Comparison of ENCODE assay signal across 8 mouse cellular contexts in the genomic region with DNA sequence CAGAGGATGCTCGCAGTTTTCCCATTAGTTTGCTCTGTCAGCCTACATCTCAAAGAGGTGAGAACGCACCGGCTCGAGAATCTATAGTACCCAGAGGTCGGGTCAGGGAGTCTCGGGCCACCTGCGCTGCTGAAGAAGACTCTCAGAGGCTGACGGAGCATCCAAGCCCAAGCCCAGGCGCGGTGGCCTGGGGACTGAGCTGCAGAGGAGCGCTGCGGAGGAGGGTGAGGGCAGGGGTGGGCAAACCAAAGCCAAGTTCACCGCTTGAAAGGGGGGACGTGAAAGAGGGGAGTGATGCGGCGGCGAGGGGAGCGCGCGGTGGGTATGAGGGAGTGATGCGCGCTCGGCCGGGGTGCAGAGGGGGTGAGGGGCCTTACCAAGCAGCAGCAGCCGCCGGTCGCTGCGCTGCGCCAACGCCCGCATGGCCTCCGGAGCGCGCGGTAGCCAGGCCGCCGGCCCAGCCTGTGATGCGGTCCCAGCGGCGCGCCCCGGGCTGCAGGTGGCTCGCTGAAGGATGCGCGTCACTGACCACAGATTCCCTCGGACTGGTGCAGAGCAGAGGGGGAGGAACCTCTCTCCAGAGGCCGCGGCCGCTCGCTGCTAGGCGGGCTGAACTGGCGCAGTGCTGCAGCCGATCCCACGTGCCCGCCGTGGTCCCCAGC. TPM values are rescaled to one million over a fixed set of nuclear protein-coding genes. Genes with fewer than 3 reads are reported as not detected.
DNase-seq lines count a peak whose midpoint lies in the region; ATAC-seq and TF ChIP-seq lines count a peak whose summit lies in the region.

A gene (minus strand): TSS at position 647 of the 662 bp plus-strand sequence.

- no peak within 1 kb of the TSS; the same call in 1 of the 2 replicates for H3K27ac ChIP-seq in heart, embryonic 10.5 days
- no peak within 1 kb of the TSS; the same call in 1 of the 2 replicates for H3K27ac ChIP-seq in bone marrow, adult 2 months (ENCODE audit: control insufficient read depth, insufficient read depth, low read depth, low read length, poor library complexity)
- peak within 1 kb of the TSS; percentile 25; the same call in 1 of the 2 replicates for H3K27ac ChIP-seq in forebrain, embryonic 10.5 days
- H3K27ac ChIP-seq in intestine, embryonic 14.5 days (ENCODE audit: low read depth), result no peak within 1 kb of the TSS
- no peak within 1 kb of the TSS for H3K27ac ChIP-seq in liver, embryonic 15.5 days (replicated peaks)
- H3K27ac ChIP-seq in neural tube, embryonic 13.5 days (replicated peaks), result no peak within 1 kb of the TSS

- H3K36me3 ChIP-seq in heart, embryonic 10.5 days, result no peaks in the 10 kb centered on the region
- no peaks in the 10 kb centered on the region for H3K36me3 ChIP-seq in forebrain, embryonic 10.5 days (replicated peaks)
- H3K36me3 ChIP-seq in intestine, embryonic 14.5 days (ENCODE audit: control insufficient read depth, insufficient read depth, low read length), result no peaks in the 10 kb centered on the region
- no peaks in the 10 kb centered on the region for H3K36me3 ChIP-seq in liver, embryonic 15.5 days (replicated peaks)
- H3K36me3 ChIP-seq in neural tube, embryonic 13.5 days, result no peaks in the 10 kb centered on the region

- H3K4me1 ChIP-seq in heart, embryonic 10.5 days, result peaks cover 13% of the 10 kb centered on the region
- no peaks in the 10 kb centered on the region for H3K4me1 ChIP-seq in bone marrow, adult 2 months (ENCODE audit: control insufficient read depth, insufficient read depth, low read length)
- H3K4me1 ChIP-seq in forebrain, embryonic 10.5 days, result peaks cover 15% of the 10 kb centered on the region
- H3K4me1 ChIP-seq in intestine, embryonic 14.5 days (replicated peaks; ENCODE audit: control insufficient read depth, insufficient read depth, low read length), result peaks cover 8% of the 10 kb centered on the region; the same call in 1 of the 2 replicates
- H3K4me1 ChIP-seq in liver, embryonic 15.5 days (replicated peaks), result peaks cover 8% of the 10 kb centered on the region; the same call in 1 of the 2 replicates
- peaks cover 17% of the 10 kb centered on the region for H3K4me1 ChIP-seq in neural tube, embryonic 13.5 days (replicated peaks)

- no peak for DNase-seq in heart, embryonic 10.5 days (ENCODE audit: low spot score)
- no peak for DNase-seq in heart, adult 9 months (ENCODE audit: low spot score in 2 of 2)
- DNase-seq in forebrain, embryonic 10.5 days (ENCODE audit: extremely low spot score, low spot score), result peak; percentile 49
- DNase-seq in intestine, embryonic 14.5 days (ENCODE audit: low spot score), result peak; percentile 63
- DNase-seq in MN1 (ENCODE audit: low spot score), result no peak

- peaks cover 52% of the 10 kb centered on the region for H3K27me3 ChIP-seq in heart, embryonic 10.5 days (ENCODE audit: insufficient read depth, poor library complexity, severe bottlenecking)
- H3K27me3 ChIP-seq in forebrain, embryonic 10.5 days (ENCODE audit: poor library complexity, severe bottlenecking), result peaks cover 58% of the 10 kb centered on the region
- peaks cover 43% of the 10 kb centered on the region for H3K27me3 ChIP-seq in intestine, embryonic 14.5 days (replicated peaks; ENCODE audit: control insufficient read depth, insufficient read depth, low read length)
- peaks cover 50% of the 10 kb centered on the region for H3K27me3 ChIP-seq in liver, embryonic 15.5 days
- peaks cover 55% of the 10 kb centered on the region for H3K27me3 ChIP-seq in neural tube, embryonic 13.5 days

- TF ChIP-seq POLR2A in bone marrow, adult 2 months (IDR thresholded peaks at IDR 0.05; ENCODE audit: borderline replicate concordance, control insufficient read depth, low read depth, low read length), result peak; percentile 48; the same call in 1 of the 2 replicates

- no peak within 1 kb of the TSS for H3K9ac ChIP-seq in intestine, embryonic 14.5 days (ENCODE audit: low read length)
- H3K9ac ChIP-seq in liver, embryonic 15.5 days, result no peak within 1 kb of the TSS
- peak within 1 kb of the TSS; percentile 67 for H3K9ac ChIP-seq in neural tube, embryonic 13.5 days

- peak within 1 kb of the TSS; percentile 49 for H3K4me2 ChIP-seq in intestine, embryonic 14.5 days (ENCODE audit: low read length)
- peak within 1 kb of the TSS; percentile 48 for H3K4me2 ChIP-seq in liver, embryonic 15.5 days
- peak within 1 kb of the TSS; percentile 89 for H3K4me2 ChIP-seq in neural tube, embryonic 13.5 days

- 1% methylated on average over 56 of the region's 56 CpGs for WGBS in heart, embryonic 10.5 days
- WGBS in bone marrow, adult 2 months, result 1% methylated on average over 56 of the region's 56 CpGs
- WGBS in forebrain, embryonic 10.5 days, result under 1% methylated on average over 56 of the region's 56 CpGs
- WGBS in intestine, embryonic 14.5 days, result under 1% methylated on average over 50 of the region's 56 CpGs
- under 1% methylated on average over 56 of the region's 56 CpGs for WGBS in liver, embryonic 15.5 days (ENCODE audit: insufficient replicate concordance)
- WGBS in neural tube, embryonic 13.5 days, result 1% methylated on average over 45 of the region's 56 CpGs

- H3K4me3 ChIP-seq in heart, embryonic 10.5 days, result peak within 1 kb of the TSS; percentile 61
- peak within 1 kb of the TSS; percentile 26 for H3K4me3 ChIP-seq in bone marrow, adult 2 months (replicated peaks; ENCODE audit: control insufficient read depth, low read depth, low read length)
- H3K4me3 ChIP-seq in forebrain, embryonic 10.5 days, result peak within 1 kb of the TSS; percentile 59
- H3K4me3 ChIP-seq in intestine, embryonic 14.5 days (ENCODE audit: low read depth, low read length), result peak within 1 kb of the TSS; percentile 31
- peak within 1 kb of the TSS; percentile 30 for H3K4me3 ChIP-seq in liver, embryonic 15.5 days (replicated peaks)
- peak within 1 kb of the TSS; percentile 50 for H3K4me3 ChIP-seq in neural tube, embryonic 13.5 days

- no peaks in the 10 kb centered on the region for H3K9me3 ChIP-seq in heart, embryonic 10.5 days
- H3K9me3 ChIP-seq in forebrain, embryonic 10.5 days, result peaks cover 3% of the 10 kb centered on the region; the same call in 1 of the 2 replicates
- H3K9me3 ChIP-seq in intestine, embryonic 14.5 days (ENCODE audit: control insufficient read depth, low read length), result no peaks in the 10 kb centered on the region
- no peaks in the 10 kb centered on the region; the same call in 1 of the 2 replicates for H3K9me3 ChIP-seq in liver, embryonic 15.5 days (replicated peaks)
- no peaks in the 10 kb centered on the region for H3K9me3 ChIP-seq in neural tube, embryonic 13.5 days

- no peak for TF ChIP-seq CTCF in bone marrow, adult 2 months (IDR thresholded peaks at IDR 0.05; ENCODE audit: control insufficient read depth, insufficient read depth, low read length)

- peak; percentile 70; the same call in 1 of the 2 replicates for ATAC-seq in intestine, embryonic 14.5 days (replicated peaks; ENCODE audit: low FRiP score, low TSS enrichment, low read depth)
- no peak for ATAC-seq in liver, embryonic 15.5 days (ENCODE audit: insufficient read depth)
- ATAC-seq in neural tube, embryonic 13.5 days (ENCODE audit: low read depth), result peak; percentile 77

RNA-seq across cellular contexts. Expression of the gene that starts here (rescaled TPM):
- polyA plus RNA-seq in heart, embryonic 10.5 days (2016; fragmentation: Nextera tagmentation; extraction: Ambion mirVana), result 0.04 TPM in 1 of 2 replicates, not detected in the other
- polyA plus RNA-seq in bone marrow, adult 2 months (2011; ENCODE audit: insufficient read depth, insufficient read length, low replicate concordance, missing spikeins), result 2.6 and 3.8 TPM in 2 replicates
- polyA plus RNA-seq in forebrain, embryonic 10.5 days (2016; fragmentation: Nextera tagmentation; extraction: Ambion mirVana), result 0.04 TPM in 1 of 2 replicates, not detected in the other
- polyA plus RNA-seq in intestine, embryonic 14.5 days (2014; fragmentation: Nextera tagmentation; extraction: Ambion mirVana), result 0.15 and 0.19 TPM in 2 replicates
- 1.4 and 1.8 TPM in 2 replicates for polyA plus RNA-seq in liver, embryonic 15.5 days (2015; fragmentation: Nextera tagmentation; extraction: Ambion mirVana)
- polyA plus RNA-seq in neural tube, embryonic 13.5 days (2015; fragmentation: Nextera tagmentation; extraction: Ambion mirVana), result 0.64 and 0.95 TPM in 2 replicates

Comparison
In these comparisons a context has a peak if more than half of its experiments do, and no peak if none do; other contexts are left out.
1. Peak in DNase-seq, H3K4me3 ChIP-seq and H3K27ac ChIP-seq in forebrain, embryonic 10.5 days; RNA of the gene not detected or under 1 TPM.
2. Peak in DNase-seq, ATAC-seq, H3K4me3 ChIP-seq and H3K4me2 ChIP-seq in intestine, embryonic 14.5 days; RNA of the gene not detected or under 1 TPM.
3. Peak in ATAC-seq, H3K4me3 ChIP-seq, H3K9ac ChIP-seq and H3K4me2 ChIP-seq in neural tube, embryonic 13.5 days; RNA of the gene not detected or under 1 TPM.